Mouse (Mus musculus): ENCODE results near the gene Sox18.

- TF ChIP-seq CTCF (IDR thresholded peaks at IDR 0.05; ENCODE audit: control insufficient read depth, insufficient read depth, insufficient replicate concordance, low read depth, low read length): no peak
- no peak for TF ChIP-seq POLR2A (IDR thresholded peaks at IDR 0.05; ENCODE audit: control insufficient read depth, low read depth, low read length)
These were observed 14.2 kb upstream of the Sox18 start for GRCm38 (mm10) chr2:181685686-181686085.

All from testis, adult 2 months (tissue).